Mouse (Mus musculus) heart, adult 2 months (tissue): Measurements from ENCODE around the gene F2rl2. TPM values are rescaled to one million over a fixed set of nuclear protein-coding genes. Genes with fewer than 3 reads are reported as not detected.

Experiments used
- DNase-seq, 2 experiments: peaks; one replicate each; pipeline ENCODE4 v3.0.0; 2021
- H3K27ac ChIP-seq: fragments of 200-600 bp; 2 replicates; pipeline ENCODE4 v1.8.1; 2022
- H3K27me3 ChIP-seq: fragments of 200-500 bp; 2 replicates; pipeline ENCODE4 v1.6.1; 2012; ENCODE audit warnings: mild to moderate bottlenecking, low read length, inconsistent platforms, mixed read lengths; ENCODE audit not compliant: control insufficient read depth, insufficient read depth
- H3K36me3 ChIP-seq: fragments of 200-500 bp; 2 replicates; pipeline ENCODE4 v1.6.1; 2012; ENCODE audit warnings: low read length, inconsistent platforms; ENCODE audit not compliant: control insufficient read depth, insufficient read depth
- H3K4me1 ChIP-seq: fragments of 200-500 bp; 2 replicates; pipeline ENCODE4 v1.6.1; 2011; ENCODE audit warnings: low read length; ENCODE audit not compliant: control insufficient read depth, insufficient read depth
- H3K4me3 ChIP-seq: fragments of 200-600 bp; 2 replicates; pipeline ENCODE4 v1.8.1; 2022
- H3K79me2 ChIP-seq: fragments of 200-500 bp; replicated peaks from 2 replicates; pipeline ENCODE4 v1.6.1; 2012; ENCODE audit warnings: mild to moderate bottlenecking, inconsistent platforms, low read length, moderate library complexity, mixed read lengths; ENCODE audit not compliant: control insufficient read depth, insufficient read depth
- H3K9ac ChIP-seq: fragments of 200-500 bp; 2 replicates; pipeline ENCODE4 v1.6.1; 2012; ENCODE audit warnings: low read depth, mild to moderate bottlenecking, control low read depth, inconsistent platforms, low read length, mixed read lengths
- CTCF ChIP-seq: fragments of 200-600 bp; IDR thresholded peaks from 2 replicates; pipeline ENCODE4 v1.8.1; 2022; ENCODE audit warnings: antibody characterized with exemption, mild to moderate bottlenecking, moderate library complexity
- EP300 ChIP-seq: fragments of 200-500 bp; IDR thresholded peaks from 2 replicates; pipeline ENCODE4 v1.6.1; 2011; ENCODE audit warnings: low read depth, low read length, control low read depth; ENCODE audit not compliant: insufficient read depth
- POLR2A ChIP-seq: fragments of 200-500 bp; IDR thresholded peaks from 2 replicates; pipeline ENCODE4 v1.6.1; 2011; ENCODE audit warnings: mild to moderate bottlenecking, low read depth, low read length, control low read depth; ENCODE audit not compliant: insufficient read depth
- WGBS: fragments of 180-500 bp; shearing (Covaris S2); methylation state at CpG from one replicate; pipeline ENCODE4 v1.1.7; 2018; 5-methylcytosine and 5-hydroxymethylcytosine counted together
- intact Hi-C: fragments of 180-260 bp; cut with DNase I; formaldehyde crosslinking; loops from one replicate; pipeline ENCODE4 v1.15.1; 2025
- long read RNA-seq: library from polyadenylated mRNA; stranded (forward); transcript quantifications from one replicate; pipeline ENCODE4 v2.0.0, GENCODE M21; 2021
- polyA plus RNA-seq: library from polyadenylated mRNA; depleted of rRNA; stranded (reverse); fragments of >200 nt; gene quantifications from 2 replicates; pipeline ENCODE4 v1.2.3, GENCODE M21; 2012; rRNA removed
- total RNA-seq, 2 experiments: library from RNA; stranded (reverse); gene quantifications; 2 replicates each; pipeline ENCODE4 v1.2.3; 2021

F2rl2 gene
- total RNA-seq (under 1 TPM in 1 of 2 experiments, not detected in 1; 0.68 TPM), polyA plus RNA-seq (0.29 and 0.82 TPM in 2 replicates)
- long read RNA-seq = 0 reads

DNA sequence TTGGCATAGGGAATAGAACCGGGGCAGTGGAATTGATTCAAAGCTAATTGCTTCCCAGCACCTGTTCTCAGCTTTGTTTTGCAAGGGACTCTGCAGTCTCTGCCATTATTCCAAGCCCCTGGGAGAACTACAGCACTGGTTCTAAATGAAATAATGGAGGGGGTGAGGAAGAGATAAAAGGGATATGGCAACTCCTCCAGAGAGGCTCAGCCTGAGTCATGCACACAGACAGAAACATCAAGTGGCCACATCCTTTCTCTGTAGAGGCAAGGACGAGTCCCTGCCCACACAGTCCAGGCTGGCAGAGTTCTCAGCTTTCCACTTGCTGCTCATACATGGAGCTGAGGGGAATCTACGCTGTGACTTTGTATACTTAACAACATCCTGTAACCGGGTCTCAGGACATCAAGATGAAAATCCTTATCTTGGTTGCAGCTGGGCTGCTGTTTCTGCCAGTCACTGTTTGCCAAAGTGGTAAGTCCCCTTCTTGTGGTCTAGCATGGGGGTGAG is at the start of gene F2rl2:
F2rl2 (plus strand) TSS at position 200 of the 510 bp plus-strand sequence.
- DNase-seq = no peak
- no peak within 1 kb of the TSS for H3K9ac ChIP-seq
- no peaks in the 10 kb centered on the region for H3K36me3 ChIP-seq
- no peaks in the 10 kb centered on the region for H3K27me3 ChIP-seq
- no peak within 1 kb of the TSS for H3K27ac ChIP-seq
- no peaks in the 10 kb centered on the region for H3K79me2 ChIP-seq
- no peaks in the 10 kb centered on the region for H3K4me1 ChIP-seq
- 43% methylated on average over 4 of the region's 4 CpGs for WGBS
- H3K4me3 ChIP-seq = no peak within 1 kb of the TSS
- intact Hi-C loops = no loop called here
- TF ChIP-seq POLR2A (no peak), CTCF (no peak), EP300 (no peak)

DNA sequence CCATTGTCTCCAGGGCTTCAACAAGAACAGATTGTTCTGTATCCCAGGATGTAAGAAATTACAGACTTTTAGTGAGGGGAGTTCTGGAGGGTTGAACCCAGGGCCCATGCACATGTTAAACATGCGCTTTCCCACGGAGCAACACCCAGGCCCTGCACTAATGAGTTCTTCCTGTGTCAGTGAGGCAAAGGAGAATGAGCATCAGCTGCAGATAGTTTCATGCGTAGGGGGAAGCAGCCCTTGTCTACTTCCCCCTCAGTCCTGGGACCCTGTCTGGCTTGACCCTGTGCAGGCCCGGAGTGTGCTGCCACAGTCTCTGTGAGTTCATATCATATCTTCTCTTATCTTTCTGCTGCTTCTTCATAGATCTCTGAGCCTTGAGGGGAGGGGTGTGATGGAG is 49.4 kb upstream of the F2rl2 start:
- Histone ChIP-seq H3K36me3 (no peaks in the 10 kb centered on the region), H3K27me3 (no peaks in the 10 kb centered on the region), H3K9ac (no peak overlapping the region), H3K79me2 (no peaks in the 10 kb centered on the region), H3K27ac (no peak overlapping the region), H3K4me3 (no peak overlapping the region), H3K4me1 (peaks cover under 1% of the 10 kb centered on the region; the same call in 1 of the 2 replicates)
- DNase-seq = no peak
- intact Hi-C loops = no loop called here
- TF ChIP-seq EP300 = no peak
- TF ChIP-seq POLR2A = no peak
- no peak for TF ChIP-seq CTCF
- WGBS = 47% methylated on average over 4 of the region's 4 CpGs

DNA sequence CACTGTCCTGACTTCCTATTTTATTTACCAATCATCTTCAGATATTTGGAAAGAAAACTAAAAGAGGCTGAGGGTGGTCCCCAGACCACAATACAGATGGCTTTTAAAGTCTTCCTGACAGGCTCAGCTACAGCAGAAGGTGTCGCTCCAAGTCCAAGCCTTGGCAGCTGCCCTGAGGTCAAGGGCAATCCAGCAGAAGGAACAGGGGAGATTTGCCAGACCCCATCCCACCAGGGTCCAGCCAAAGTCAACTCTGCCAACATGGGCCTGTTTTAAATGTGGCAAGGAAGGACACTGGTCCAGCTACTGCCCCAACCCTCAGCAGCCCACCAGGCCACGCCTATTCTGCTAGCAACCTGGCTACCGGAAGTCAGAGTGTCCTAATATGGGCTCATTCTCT is 46.7 kb upstream of the F2rl2 start:
- 95% methylated on average over 3 of the region's 3 CpGs for WGBS
- peaks cover 1% of the 10 kb centered on the region; the same call in 1 of the 2 replicates for H3K4me1 ChIP-seq
- no peaks in the 10 kb centered on the region for H3K27me3 ChIP-seq
- no peak overlapping the region for H3K9ac ChIP-seq
- intact Hi-C loops = no loop called here
- H3K79me2 ChIP-seq = no peaks in the 10 kb centered on the region
- DNase-seq = no peak
- no peak overlapping the region for H3K27ac ChIP-seq
- no peak overlapping the region for H3K4me3 ChIP-seq
- TF ChIP-seq EP300 = no peak
- TF ChIP-seq POLR2A = no peak
- no peak for TF ChIP-seq CTCF
- H3K36me3 ChIP-seq = no peaks in the 10 kb centered on the region

DNA sequence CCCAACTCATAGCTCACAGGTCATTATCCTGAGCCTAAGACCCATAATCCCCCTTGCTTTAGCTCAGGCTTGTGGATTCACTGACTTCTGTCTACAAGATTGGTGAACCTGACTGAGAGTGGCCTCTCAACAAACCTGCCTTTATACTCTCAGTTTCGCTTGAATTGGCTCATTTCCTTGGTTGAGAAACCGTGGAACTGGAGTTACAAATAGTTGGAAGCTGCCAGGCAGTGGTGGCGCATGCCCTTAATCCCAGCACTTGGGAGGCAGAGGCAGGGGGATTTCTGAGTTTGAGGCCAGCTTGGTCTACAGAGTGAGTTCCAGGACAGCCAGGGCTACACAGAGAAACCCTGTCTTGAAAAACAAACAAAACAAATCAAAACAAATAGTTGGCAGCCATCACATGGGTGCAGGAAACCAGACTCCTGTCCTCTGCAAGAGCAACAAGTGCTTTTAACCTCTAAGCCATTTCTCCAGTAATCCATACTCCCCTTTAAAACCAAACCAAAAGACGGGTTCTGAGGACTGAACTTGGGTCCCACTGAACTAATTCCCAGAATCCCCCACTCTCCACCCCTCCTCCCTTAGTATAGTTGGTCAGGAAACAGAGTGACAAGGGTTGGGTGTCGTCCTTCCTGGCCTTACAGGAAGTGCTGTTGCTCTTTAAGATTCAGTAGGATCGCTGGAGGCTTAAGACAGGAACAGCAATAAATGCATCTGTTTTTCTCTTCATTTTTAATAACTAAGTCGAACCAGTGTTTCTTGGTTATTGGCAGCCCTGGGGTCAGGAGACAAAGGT is 44.6 kb upstream of the F2rl2 start:
- TF ChIP-seq EP300 = no peak
- no peak for TF ChIP-seq CTCF
- no peak for TF ChIP-seq POLR2A
- WGBS = 56% methylated on average over 7 of the region's 7 CpGs
- no peak overlapping the region for H3K4me3 ChIP-seq
- intact Hi-C loops = no loop called here
- DNase-seq = no peak
- no peak overlapping the region for H3K27ac ChIP-seq
- H3K4me1 ChIP-seq = peaks cover 1% of the 10 kb centered on the region; the same call in 1 of the 2 replicates
- no peaks in the 10 kb centered on the region for H3K79me2 ChIP-seq
- no peaks in the 10 kb centered on the region for H3K27me3 ChIP-seq
- no peak overlapping the region for H3K9ac ChIP-seq
- no peaks in the 10 kb centered on the region for H3K36me3 ChIP-seq

DNA sequence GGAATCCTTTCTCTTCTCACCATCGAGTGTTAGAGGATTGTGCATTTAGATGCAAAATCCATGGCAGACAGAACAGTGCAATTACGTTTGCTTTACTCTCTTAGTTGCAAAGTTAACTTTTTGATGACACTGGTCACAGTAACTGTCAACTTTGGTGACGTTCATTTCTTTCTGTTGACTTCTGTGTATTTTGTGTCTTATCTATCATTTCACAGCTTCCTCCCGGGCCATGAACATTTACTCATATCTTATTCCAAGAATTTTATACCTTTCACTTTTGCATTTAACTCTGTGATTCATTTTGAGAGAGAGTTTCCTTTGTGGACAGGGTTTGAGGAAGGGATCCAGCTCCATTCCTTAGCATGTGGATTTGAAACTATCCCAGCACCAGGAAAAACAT is 43.0 kb upstream of the F2rl2 start:
- 78% methylated on average over 4 of the region's 4 CpGs for WGBS
- TF ChIP-seq CTCF (no peak), POLR2A (no peak), EP300 (no peak)
- H3K36me3 ChIP-seq = no peaks in the 10 kb centered on the region

DNA sequence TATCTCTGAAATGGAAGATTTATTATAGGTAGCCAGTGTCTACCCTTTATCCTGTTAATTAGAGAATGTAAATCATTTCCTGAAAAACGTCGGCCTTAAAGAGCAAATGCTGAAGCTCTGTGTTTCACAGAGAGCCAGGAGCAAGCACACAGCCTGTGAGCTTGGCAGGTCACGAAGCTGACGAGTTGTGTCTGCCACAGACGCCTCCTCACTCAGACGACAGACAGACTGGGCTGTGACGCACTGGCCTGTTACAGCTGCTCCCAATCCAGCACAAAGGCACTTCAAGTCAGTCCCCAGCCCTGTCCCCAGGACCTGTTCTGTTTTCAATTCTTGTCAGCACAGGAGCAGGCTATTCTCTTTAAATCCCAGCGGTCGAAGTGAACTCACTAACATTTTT is 41.4 kb upstream of the F2rl2 start:
- WGBS = 44% methylated on average over 9 of the region's 9 CpGs
- no peaks in the 10 kb centered on the region for H3K36me3 ChIP-seq
- no peak for TF ChIP-seq EP300
- peak; percentile 20; the same call in 1 of the 2 replicates for TF ChIP-seq POLR2A
- TF ChIP-seq CTCF = no peak
- no peak for DNase-seq
- H3K27ac ChIP-seq = no peak overlapping the region
- peaks cover 6% of the 10 kb centered on the region for H3K4me1 ChIP-seq
- intact Hi-C loops = no loop called here
- H3K4me3 ChIP-seq = no peak overlapping the region
- no peaks in the 10 kb centered on the region for H3K79me2 ChIP-seq
- no peaks in the 10 kb centered on the region for H3K27me3 ChIP-seq
- no peak overlapping the region for H3K9ac ChIP-seq

More for the DNA sequence above, 43.0 kb upstream of the F2rl2 start:
- H3K79me2 ChIP-seq = no peaks in the 10 kb centered on the region
- no peak overlapping the region for H3K4me3 ChIP-seq
- no peak for DNase-seq
- no peak overlapping the region for H3K9ac ChIP-seq
- intact Hi-C loops = no loop called here
- no peak overlapping the region for H3K27ac ChIP-seq
- H3K4me1 ChIP-seq = peaks cover 1% of the 10 kb centered on the region; the same call in 1 of the 2 replicates
- no peaks in the 10 kb centered on the region for H3K27me3 ChIP-seq
